Mouse (Mus musculus) heart, embryonic 10.5 days (tissue): ENCODE measurements at regions not wholly inside any gene's neighbourhood (a gene's known extent, or its start where the extent isn't known, plus 50 kb on each side); places are given as distances from the start of the nearest gene placed in this dataset.

Experiments used
- DNase-seq: peaks from one replicate; pipeline ENCODE4 v3.0.0-alpha.2; 2017; ENCODE audit warnings: low spot score
- H3K27ac ChIP-seq: fragments of 300-500 bp; sonication (generic); 2 replicates; pipeline ENCODE4 v1.5.1; 2016; ENCODE audit warnings: mild to moderate bottlenecking
- H3K27me3 ChIP-seq: fragments of 300-500 bp; sonication (generic); 2 replicates; pipeline ENCODE4 v1.6.1; 2016; ENCODE audit warnings: mild to moderate bottlenecking; ENCODE audit not compliant: poor library complexity, insufficient read depth, severe bottlenecking
- H3K36me3 ChIP-seq: fragments of 300-500 bp; sonication (generic); 2 replicates; pipeline ENCODE4 v1.6.1; 2016; ENCODE audit warnings: mild to moderate bottlenecking, moderate library complexity
- H3K4me1 ChIP-seq: fragments of 300-500 bp; sonication (generic); 2 replicates; pipeline ENCODE4 v1.6.1; 2016; ENCODE audit warnings: mild to moderate bottlenecking
- H3K4me3 ChIP-seq: fragments of 300-500 bp; sonication (generic); 2 replicates; pipeline ENCODE4 v1.5.1; 2016; ENCODE audit warnings: mild to moderate bottlenecking, moderate library complexity
- H3K9me3 ChIP-seq: fragments of 300-500 bp; sonication (generic); 2 replicates; pipeline ENCODE4 v1.6.1; 2016; ENCODE audit warnings: mild to moderate bottlenecking, moderate library complexity
- WGBS: fragments of 180-500 bp; shearing (Covaris S2); methylation state at CpG from one replicate; pipeline ENCODE4 v1.1.7; 2016; 5-methylcytosine and 5-hydroxymethylcytosine counted together

- no peaks in the 10 kb centered on the region for H3K27me3 ChIP-seq
- no peak overlapping the region for H3K4me3 ChIP-seq
- 65% methylated on average over 3 of the region's 3 CpGs for WGBS
- H3K27ac ChIP-seq: no peak overlapping the region
- DNase-seq: no peak
- H3K9me3 ChIP-seq: no peaks in the 10 kb centered on the region
- no peaks in the 10 kb centered on the region for H3K36me3 ChIP-seq
- no peaks in the 10 kb centered on the region for H3K4me1 ChIP-seq
Observed at GRCm38 (mm10) chr16:76754871-76755270, 258.6 kb upstream of the Usp25 start.

DNA sequence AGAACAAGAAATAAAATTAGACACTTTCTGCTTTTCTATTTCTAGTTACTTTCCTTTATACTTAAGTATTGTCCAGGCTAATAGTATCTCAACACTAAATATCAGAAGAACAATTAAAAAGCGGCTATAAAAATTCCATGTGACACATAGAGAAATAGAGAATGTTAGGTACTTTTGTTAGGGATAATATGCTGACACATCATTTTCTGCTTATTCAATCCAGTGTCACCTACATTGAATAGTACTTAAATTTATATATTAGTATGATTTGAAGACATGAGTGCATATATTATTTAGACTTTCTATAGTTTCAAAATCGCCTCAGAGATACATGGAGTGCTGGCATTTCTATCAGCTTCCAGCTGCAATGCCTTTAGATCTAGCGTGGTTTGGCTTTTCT, 267.1 kb upstream of the Usp25 start:
- no peaks in the 10 kb centered on the region for H3K4me1 ChIP-seq
- H3K27me3 ChIP-seq: no peaks in the 10 kb centered on the region
- no peaks in the 10 kb centered on the region for H3K9me3 ChIP-seq
- H3K36me3 ChIP-seq: no peaks in the 10 kb centered on the region
- no peak for DNase-seq
- H3K27ac ChIP-seq: no peak overlapping the region
- no peak overlapping the region for H3K4me3 ChIP-seq
- 90% methylated on average over 3 of the region's 3 CpGs for WGBS

DNA sequence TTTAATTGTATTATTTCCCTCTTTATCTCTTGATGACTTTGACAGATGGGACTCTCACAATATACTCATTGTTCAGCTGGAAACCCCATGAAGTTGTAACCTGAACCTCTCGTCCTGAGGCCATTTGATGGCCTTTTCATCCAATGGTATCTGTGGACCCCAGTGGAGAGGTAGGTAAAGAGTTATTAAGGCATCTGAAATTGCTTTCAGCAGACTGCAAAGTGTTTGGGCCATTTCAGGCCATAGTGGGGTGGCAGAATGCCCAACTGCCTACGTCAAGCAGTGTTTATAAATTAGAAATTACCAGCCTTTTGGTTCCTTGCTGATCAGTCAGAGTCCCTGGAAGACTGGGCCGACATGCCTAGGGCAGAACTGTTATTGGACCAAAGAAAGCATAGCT, 272.4 kb upstream of the Usp25 start:
- no peaks in the 10 kb centered on the region for H3K9me3 ChIP-seq
- no peak for DNase-seq
- no peak overlapping the region for H3K27ac ChIP-seq
- no peaks in the 10 kb centered on the region for H3K4me1 ChIP-seq
- no peaks in the 10 kb centered on the region for H3K27me3 ChIP-seq
- no peak overlapping the region for H3K4me3 ChIP-seq
- H3K36me3 ChIP-seq: no peaks in the 10 kb centered on the region
- 70% methylated on average over 3 of the region's 3 CpGs for WGBS

GRCm38 (mm10) chr16:76725991-76726390, 287.5 kb upstream of the Usp25 start:
- no peaks in the 10 kb centered on the region for H3K27me3 ChIP-seq
- H3K27ac ChIP-seq: no peak overlapping the region
- no peak for DNase-seq
- H3K4me3 ChIP-seq: no peak overlapping the region
- 86% methylated on average over 4 of the region's 4 CpGs for WGBS
- no peaks in the 10 kb centered on the region for H3K36me3 ChIP-seq
- no peaks in the 10 kb centered on the region for H3K9me3 ChIP-seq
- H3K4me1 ChIP-seq: no peaks in the 10 kb centered on the region

DNA sequence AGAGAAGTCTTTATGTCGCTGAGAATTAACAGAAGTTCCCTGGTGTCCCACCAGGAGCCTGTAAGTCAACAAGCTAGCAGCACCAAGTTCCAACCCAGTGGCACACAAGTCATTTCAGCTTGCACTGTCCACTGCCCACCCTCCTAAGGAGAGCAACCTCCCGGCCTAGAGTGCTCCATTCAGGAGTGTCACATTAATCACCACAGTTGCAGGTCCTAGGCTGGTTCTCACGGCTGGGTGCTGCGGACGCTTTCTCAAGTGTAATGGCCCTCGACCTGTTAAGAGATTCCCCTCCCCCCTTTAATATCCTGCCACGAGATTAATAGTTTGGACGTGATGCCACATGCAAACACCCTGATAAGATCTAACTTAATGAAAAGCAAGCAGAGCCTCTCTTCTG, 288.2 kb upstream of the Usp25 start:
- Histone ChIP-seq H3K4me1 (no peaks in the 10 kb centered on the region), H3K36me3 (no peaks in the 10 kb centered on the region), H3K27ac (no peak overlapping the region), H3K9me3 (no peaks in the 10 kb centered on the region), H3K27me3 (no peaks in the 10 kb centered on the region), H3K4me3 (no peak overlapping the region)
- WGBS: 68% methylated on average over 8 of the region's 8 CpGs
- DNase-seq: no peak

GRCm38 (mm10) chr16:76718809-76719208, 294.7 kb upstream of the Usp25 start:
- no peak for DNase-seq
- 83% methylated on average over 1 of the region's 1 CpGs for WGBS
- Histone ChIP-seq H3K36me3 (no peaks in the 10 kb centered on the region), H3K4me3 (no peak overlapping the region), H3K27me3 (no peaks in the 10 kb centered on the region), H3K4me1 (no peaks in the 10 kb centered on the region), H3K27ac (no peak overlapping the region), H3K9me3 (no peaks in the 10 kb centered on the region)

DNA sequence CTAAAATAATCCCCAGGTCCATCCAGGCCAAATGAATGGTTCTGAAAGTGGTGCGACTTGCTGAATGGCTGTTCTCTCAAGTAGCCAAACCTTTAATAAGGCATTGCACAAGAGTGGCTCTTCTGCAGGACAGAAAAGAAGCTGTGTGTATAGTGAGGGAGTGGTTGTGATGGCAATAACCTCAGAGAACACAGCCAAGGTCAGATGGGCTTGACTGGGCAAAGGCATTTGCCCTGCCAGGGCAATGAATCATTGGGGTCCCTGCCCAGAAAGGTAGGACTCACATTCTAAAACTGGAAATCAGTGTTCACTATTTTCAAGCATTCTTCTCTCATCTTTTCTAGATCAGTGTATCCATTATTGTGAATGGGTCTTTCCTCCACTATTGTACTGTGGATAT, 295.4 kb upstream of the Usp25 start:
- Histone ChIP-seq H3K27ac (no peak overlapping the region), H3K4me1 (no peaks in the 10 kb centered on the region), H3K36me3 (no peaks in the 10 kb centered on the region), H3K9me3 (no peaks in the 10 kb centered on the region), H3K27me3 (no peaks in the 10 kb centered on the region), H3K4me3 (no peak overlapping the region)
- 90% methylated on average over 1 of the region's 1 CpGs for WGBS
- no peak for DNase-seq

DNA sequence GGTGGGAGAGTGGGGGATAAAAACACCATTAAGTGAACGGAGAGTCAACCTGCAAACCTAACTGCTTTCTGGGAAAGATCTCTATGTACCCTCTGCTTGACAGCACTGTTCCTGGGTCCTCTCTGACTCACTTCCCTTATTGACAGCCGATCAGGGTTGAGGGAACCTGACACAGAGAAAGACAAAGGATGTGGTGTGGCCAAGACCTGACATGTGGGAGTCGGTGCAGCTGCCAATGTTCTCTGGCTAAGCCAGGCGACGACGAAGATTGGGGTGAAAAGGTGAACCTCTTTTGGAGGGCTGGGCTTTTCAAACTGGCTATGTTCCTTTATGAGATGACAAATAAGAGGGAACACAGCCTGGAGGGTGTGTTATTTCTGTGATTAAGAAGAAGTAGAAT, 318.6 kb upstream of the Usp25 start:
- no peaks in the 10 kb centered on the region for H3K36me3 ChIP-seq
- H3K27me3 ChIP-seq: no peaks in the 10 kb centered on the region
- 49% methylated on average over 6 of the region's 6 CpGs for WGBS
- H3K4me3 ChIP-seq: no peak overlapping the region
- H3K4me1 ChIP-seq: no peaks in the 10 kb centered on the region
- H3K9me3 ChIP-seq: no peaks in the 10 kb centered on the region
- no peak for DNase-seq
- H3K27ac ChIP-seq: no peak overlapping the region

DNA sequence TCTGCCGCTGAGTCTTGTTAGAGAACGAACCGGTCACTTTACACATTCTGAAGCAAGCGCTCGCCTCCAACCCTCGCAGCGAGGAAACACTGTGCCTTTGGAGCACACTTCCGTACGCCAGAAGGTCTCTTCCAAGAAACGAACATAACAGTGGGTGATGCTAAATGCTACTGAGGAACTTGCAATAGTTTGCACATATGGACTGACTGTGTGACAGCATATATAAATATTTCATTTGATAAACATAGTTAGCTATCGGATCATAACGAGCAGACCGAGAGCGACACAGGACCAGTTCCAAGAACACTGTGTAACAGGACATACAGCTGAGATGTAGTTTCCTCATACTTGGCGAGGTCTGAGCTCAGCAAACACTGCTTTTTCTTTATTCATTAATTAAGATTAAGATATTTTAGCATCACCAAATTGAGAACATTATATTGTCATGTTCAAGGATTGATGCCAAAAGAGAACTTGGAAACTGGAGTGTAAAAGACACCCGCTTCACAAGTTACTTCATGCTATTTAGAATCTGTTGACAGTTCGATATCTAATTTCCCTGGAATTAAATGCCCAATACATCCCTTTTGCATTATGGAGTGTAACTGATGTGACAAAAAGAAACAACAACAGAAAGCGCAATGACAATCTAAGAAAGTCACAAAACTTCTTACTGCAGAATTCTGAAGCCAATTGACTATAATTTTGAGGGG, 314.3 kb upstream of the Nrip1 start:
- DNase-seq: no peak
- Histone ChIP-seq H3K27me3 (no peaks in the 10 kb centered on the region), H3K27ac (no peak overlapping the region), H3K36me3 (no peaks in the 10 kb centered on the region), H3K4me3 (no peak overlapping the region), H3K4me1 (no peaks in the 10 kb centered on the region), H3K9me3 (no peaks in the 10 kb centered on the region)
- 90% methylated on average over 18 of the region's 18 CpGs for WGBS

GRCm38 (mm10) chr16:76685562-76685961, 311.9 kb upstream of the Nrip1 start:
- Histone ChIP-seq H3K27ac (no peak overlapping the region), H3K9me3 (no peaks in the 10 kb centered on the region), H3K4me3 (no peak overlapping the region), H3K36me3 (no peaks in the 10 kb centered on the region), H3K27me3 (no peaks in the 10 kb centered on the region), H3K4me1 (peaks cover 4% of the 10 kb centered on the region; the same call in 1 of the 2 replicates)
- 70% methylated on average over 8 of the region's 8 CpGs for WGBS
- DNase-seq: no peak

DNA sequence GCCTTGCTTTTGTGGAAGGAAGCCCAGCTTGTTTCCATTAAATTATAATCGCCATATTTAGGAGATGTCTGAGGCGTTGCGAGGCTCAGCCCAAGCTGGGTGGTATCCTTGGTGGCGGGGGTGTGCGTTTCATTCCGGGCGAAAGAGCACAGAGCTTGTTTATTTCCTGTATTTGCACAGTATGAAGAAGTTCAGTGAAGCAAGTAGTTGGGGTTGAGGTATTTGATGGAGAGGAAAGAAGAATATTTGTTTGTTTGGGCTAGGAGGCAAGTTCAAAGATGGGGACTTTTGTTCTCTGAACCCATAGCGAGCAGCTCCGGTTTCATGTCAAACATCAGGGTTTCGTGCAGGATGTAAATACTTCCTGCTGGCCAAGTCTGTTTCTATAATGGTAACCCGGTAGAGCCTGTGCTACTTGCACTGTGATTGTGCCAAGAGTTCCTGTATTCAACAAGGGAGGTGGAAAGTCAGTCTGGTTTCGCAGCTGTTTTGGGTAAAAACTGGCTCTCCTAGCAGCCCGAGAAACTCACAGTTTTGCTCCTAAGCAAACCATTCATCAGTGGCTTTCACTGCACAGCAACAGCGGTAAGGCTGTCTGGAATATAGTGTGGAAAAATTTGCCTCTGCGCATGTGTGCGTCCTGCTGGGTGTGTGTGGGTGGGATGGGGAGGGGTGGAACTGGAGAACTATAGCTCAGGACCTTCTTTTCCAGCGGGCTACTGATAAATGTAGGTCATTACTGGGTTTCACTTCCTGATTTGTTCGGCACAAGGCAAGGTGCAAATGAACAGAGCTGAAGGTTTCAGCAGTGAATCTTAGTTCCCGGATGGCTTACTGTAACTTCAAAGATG, 306.7 kb upstream of the Nrip1 start:
- Histone ChIP-seq H3K27me3 (no peaks in the 10 kb centered on the region), H3K4me1 (peaks cover 6% of the 10 kb centered on the region; the same call in 1 of the 2 replicates), H3K36me3 (no peaks in the 10 kb centered on the region), H3K4me3 (0 out of 2 replicates have a peak overlapping the region, but pooled peaks have one; percentile 1), H3K9me3 (no peaks in the 10 kb centered on the region), H3K27ac (peak overlapping the region; percentile 62)
- DNase-seq: no peak
- WGBS: 69% methylated on average over 19 of the region's 19 CpGs

- Histone ChIP-seq H3K27ac (no peak overlapping the region), H3K9me3 (no peaks in the 10 kb centered on the region), H3K4me1 (peaks cover 6% of the 10 kb centered on the region; the same call in 1 of the 2 replicates), H3K4me3 (no peak overlapping the region), H3K36me3 (no peaks in the 10 kb centered on the region), H3K27me3 (no peaks in the 10 kb centered on the region)
- WGBS: 76% methylated on average over 3 of the region's 3 CpGs
- DNase-seq: no peak
Observed at GRCm38 (mm10) chr16:76678885-76679284, 305.3 kb upstream of the Nrip1 start.

- Histone ChIP-seq H3K4me3 (no peak overlapping the region), H3K36me3 (no peaks in the 10 kb centered on the region), H3K9me3 (no peaks in the 10 kb centered on the region), H3K27ac (no peak overlapping the region), H3K27me3 (no peaks in the 10 kb centered on the region), H3K4me1 (no peaks in the 10 kb centered on the region)
- WGBS: 89% methylated on average over 4 of the region's 4 CpGs
- DNase-seq: no peak
Observed at GRCm38 (mm10) chr16:76669795-76670194, 296.2 kb upstream of the Nrip1 start.
